Mouse (Mus musculus) ES-E14 (cell line): ENCODE measurements at regions not wholly inside any gene's neighbourhood (a gene's known extent, or its start where the extent isn't known, plus 50 kb on each side); places are given as distances from the start of the nearest gene placed in this dataset.

Source experiments
- CHD2 ChIP-seq: IDR thresholded peaks from 2 replicates; pipeline ENCODE4 v1.6.1; 2014; ENCODE audit warnings: mild to moderate bottlenecking, low read depth, low read length, inconsistent platforms
- HCFC1 ChIP-seq: IDR thresholded peaks from 2 replicates; pipeline ENCODE4 v1.6.1; 2012; ENCODE audit warnings: low read length, inconsistent platforms, borderline replicate concordance; ENCODE audit not compliant: insufficient read depth
- MAFK ChIP-seq: IDR thresholded peaks from 2 replicates; pipeline ENCODE4 v1.6.1; 2014; ENCODE audit warnings: mild to moderate bottlenecking, low read depth, low read length, inconsistent platforms; ENCODE audit not compliant: insufficient read depth
- ZC3H11A ChIP-seq: IDR thresholded peaks from 2 replicates; pipeline ENCODE4 v1.6.1; 2012; ENCODE audit warnings: low read depth, mild to moderate bottlenecking, inconsistent platforms, low read length, borderline replicate concordance
- ZNF384 ChIP-seq: IDR thresholded peaks from 2 replicates; pipeline ENCODE4 v1.6.1; 2012; ENCODE audit warnings: low read depth, low read length, inconsistent platforms

- TF ChIP-seq CHD2 = no peak
- TF ChIP-seq ZNF384 = no peak
- TF ChIP-seq MAFK = no peak
- no peak for TF ChIP-seq HCFC1
- TF ChIP-seq ZC3H11A = no peak
Observed at GRCm38 (mm10) chr1:88945868-88946267, 124.3 kb upstream of the Sh3bp4 start.
